Mouse (Mus musculus) intestine, embryonic 16.5 days (tissue): ENCODE data around the gene Pld5. TPM values are rescaled to one million over a fixed set of nuclear protein-coding genes. Genes with fewer than 3 reads are reported as not detected.

Experiments used
- ATAC-seq: fragments of 200-750 bp; cut with Nextera tagmentation; 2 replicates; pipeline ENCODE4 v1.8.0; 2017; ENCODE audit warnings: moderate TSS enrichment, moderate library complexity
- H3K27ac ChIP-seq: fragments of 300-500 bp; sonication (generic); 2 replicates; pipeline ENCODE4 v1.5.1; 2014; ENCODE audit warnings: mild to moderate bottlenecking, low read length
- H3K27me3 ChIP-seq: fragments of 300-500 bp; sonication (generic); replicated peaks from 2 replicates; pipeline ENCODE4 v1.6.1; 2014; ENCODE audit warnings: low read length, control low read depth, mixed read lengths; ENCODE audit not compliant: control insufficient read depth, insufficient read depth
- H3K36me3 ChIP-seq: fragments of 300-500 bp; sonication (generic); 2 replicates; pipeline ENCODE4 v1.6.1; 2014; ENCODE audit warnings: low read length, control low read depth; ENCODE audit not compliant: control insufficient read depth, insufficient read depth
- H3K4me1 ChIP-seq: fragments of 300-500 bp; sonication (generic); 2 replicates; pipeline ENCODE4 v1.6.1; 2014; ENCODE audit warnings: low read length, control low read depth, mixed read lengths; ENCODE audit not compliant: control insufficient read depth, insufficient read depth
- H3K4me2 ChIP-seq: fragments of 300-500 bp; sonication (generic); 2 replicates; pipeline ENCODE4 v1.6.1; 2014; ENCODE audit warnings: low read depth, low read length, control low read depth
- H3K4me3 ChIP-seq: fragments of 300-500 bp; sonication (generic); 2 replicates; pipeline ENCODE4 v1.5.1; 2014; ENCODE audit warnings: mild to moderate bottlenecking, low read length
- H3K9ac ChIP-seq: fragments of 300-500 bp; sonication (generic); 2 replicates; pipeline ENCODE4 v1.6.1; 2014; ENCODE audit warnings: low read depth, low read length
- H3K9me3 ChIP-seq: fragments of 300-500 bp; sonication (generic); 2 replicates; pipeline ENCODE4 v1.6.1; 2016; ENCODE audit warnings: low read length, control low read depth; ENCODE audit not compliant: control insufficient read depth
- WGBS: fragments of 180-500 bp; shearing (Covaris S2); extraction: QIAGEN DNeasy Blood & Tissue Kit; methylation state at CpG from one replicate; pipeline ENCODE4 v1.1.7; 2014; 5-methylcytosine and 5-hydroxymethylcytosine counted together
- polyA plus RNA-seq: library from polyadenylated mRNA; unstranded; fragments of >200 nt; fragmentation: Nextera tagmentation; extraction: Ambion mirVana; gene quantifications from 2 replicates; pipeline ENCODE4 v1.2.1, GENCODE M21; 2015

Pld5 gene
- polyA plus RNA-seq = 0.38 and 0.60 TPM in 2 replicates

DNA sequence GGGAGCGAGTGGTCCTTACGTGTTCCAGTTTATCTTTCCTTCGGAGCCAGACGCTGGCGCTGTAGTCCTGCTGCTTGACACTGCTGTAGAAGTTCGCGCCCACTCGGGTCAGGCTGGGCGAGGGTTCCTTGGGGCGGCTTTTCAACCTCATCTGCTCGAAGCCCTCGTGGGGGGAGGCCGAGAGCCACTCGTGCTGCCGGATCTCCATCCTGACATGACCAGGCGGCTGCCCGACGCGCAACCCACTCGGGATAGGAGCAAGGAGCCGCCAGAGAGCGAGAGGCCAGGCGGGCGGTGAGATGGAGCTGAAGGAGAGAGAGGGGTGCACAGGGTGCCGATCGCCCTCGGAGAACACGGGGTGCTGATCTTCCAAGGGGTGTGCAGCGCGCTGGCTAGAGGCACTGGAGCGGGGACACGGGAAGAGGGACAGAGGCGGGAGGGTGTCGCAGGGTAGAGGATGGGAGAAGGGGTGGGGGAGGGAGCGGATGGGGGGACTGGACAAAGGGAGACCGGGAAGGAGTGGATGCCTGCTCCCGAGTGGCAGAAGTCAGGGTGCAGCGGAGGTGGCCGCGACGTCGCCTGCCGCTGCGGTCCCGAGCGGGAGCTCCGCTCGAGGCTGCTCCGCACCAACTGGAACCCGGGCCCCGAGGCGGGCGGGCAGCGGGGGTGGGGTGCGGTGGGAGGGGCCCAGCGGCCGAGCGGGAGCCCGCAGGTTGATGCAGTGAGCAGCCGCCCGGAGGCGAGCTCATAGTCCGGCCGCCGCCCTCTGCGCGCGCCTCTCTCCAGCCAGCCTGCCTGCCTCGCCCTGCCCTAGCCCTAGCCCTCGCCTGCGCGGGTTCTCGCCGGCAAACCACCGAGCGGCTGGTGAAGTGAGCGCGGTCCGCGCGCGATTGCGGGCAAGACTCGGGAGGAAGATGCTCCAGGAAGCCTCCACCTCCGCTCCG, at the start of gene Pld5:
Gene Pld5 (minus strand): TSS at position 646 of the 944 bp plus-strand sequence.
- WGBS = under 1% methylated on average over 69 of the region's 86 CpGs
- Histone ChIP-seq H3K9me3 (no peaks in the 10 kb centered on the region), H3K9ac (peak within 1 kb of the TSS; percentile 54)

DNA sequence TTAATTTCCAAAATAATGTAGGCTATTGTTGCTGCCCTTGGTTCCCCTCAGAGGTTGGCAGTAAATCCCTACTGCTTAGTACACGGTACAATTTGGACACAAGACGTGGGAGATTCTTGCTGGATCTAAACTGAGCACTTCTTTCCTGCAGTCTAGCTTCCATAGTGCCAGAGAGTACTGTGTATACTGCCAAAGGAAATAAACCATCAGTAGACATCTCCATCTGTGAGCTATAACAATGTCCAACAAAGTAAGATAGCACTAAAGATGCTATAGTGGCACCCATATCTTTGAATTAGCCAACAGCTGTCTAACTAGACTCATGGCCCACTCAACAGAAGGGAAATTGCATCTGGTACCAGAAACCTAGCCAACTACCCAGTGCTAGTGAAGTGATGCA, 40.0 kb upstream of the Pld5 start:
- no peak overlapping the region for H3K27ac ChIP-seq
- H3K9me3 ChIP-seq = no peaks in the 10 kb centered on the region
- 76% methylated on average over 2 of the region's 2 CpGs for WGBS
- H3K4me2 ChIP-seq = no peak overlapping the region
- no peak overlapping the region for H3K4me3 ChIP-seq
- no peak overlapping the region for H3K9ac ChIP-seq
- H3K36me3 ChIP-seq = no peaks in the 10 kb centered on the region
- no peaks in the 10 kb centered on the region for H3K4me1 ChIP-seq
- no peaks in the 10 kb centered on the region for H3K27me3 ChIP-seq
- ATAC-seq = no peak

More for the DNA sequence above, at the start of gene Pld5:
- H3K27me3 ChIP-seq = peaks cover 16% of the 10 kb centered on the region
- H3K4me2 ChIP-seq = peak within 1 kb of the TSS; percentile 97
- peak; percentile 99 for ATAC-seq
- no peaks in the 10 kb centered on the region for H3K36me3 ChIP-seq
- peak within 1 kb of the TSS; percentile 57 for H3K4me3 ChIP-seq
- no peak within 1 kb of the TSS for H3K27ac ChIP-seq
- H3K4me1 ChIP-seq = peaks cover 8% of the 10 kb centered on the region; the same call in 1 of the 2 replicates

DNA sequence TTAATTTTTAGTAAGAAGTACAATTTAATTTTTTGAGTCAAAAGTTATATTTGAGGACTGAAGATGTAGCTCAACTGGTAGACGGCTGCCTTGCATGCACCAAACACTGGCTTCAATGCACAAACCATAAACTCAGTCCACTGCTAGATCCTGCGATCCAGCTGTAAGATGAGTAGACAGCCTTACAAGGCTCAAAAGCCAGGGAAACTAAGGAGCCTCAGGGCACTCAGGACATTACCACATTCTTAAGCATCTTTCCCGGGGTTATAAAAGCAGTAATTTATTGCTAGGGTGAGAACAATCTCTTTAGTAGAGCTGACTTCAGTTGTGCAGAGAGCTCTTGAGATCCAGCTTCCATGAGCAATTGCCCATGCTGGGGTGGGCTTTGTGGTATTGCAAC, 35.1 kb upstream of the Pld5 start:
- no peaks in the 10 kb centered on the region for H3K36me3 ChIP-seq
- no peak overlapping the region for H3K27ac ChIP-seq
- ATAC-seq = no peak
- H3K27me3 ChIP-seq = no peaks in the 10 kb centered on the region
- H3K4me1 ChIP-seq = no peaks in the 10 kb centered on the region
- 54% methylated on average over 3 of the region's 3 CpGs for WGBS
- no peak overlapping the region for H3K4me2 ChIP-seq
- H3K9me3 ChIP-seq = no peaks in the 10 kb centered on the region
- no peak overlapping the region for H3K9ac ChIP-seq
- no peak overlapping the region for H3K4me3 ChIP-seq

DNA sequence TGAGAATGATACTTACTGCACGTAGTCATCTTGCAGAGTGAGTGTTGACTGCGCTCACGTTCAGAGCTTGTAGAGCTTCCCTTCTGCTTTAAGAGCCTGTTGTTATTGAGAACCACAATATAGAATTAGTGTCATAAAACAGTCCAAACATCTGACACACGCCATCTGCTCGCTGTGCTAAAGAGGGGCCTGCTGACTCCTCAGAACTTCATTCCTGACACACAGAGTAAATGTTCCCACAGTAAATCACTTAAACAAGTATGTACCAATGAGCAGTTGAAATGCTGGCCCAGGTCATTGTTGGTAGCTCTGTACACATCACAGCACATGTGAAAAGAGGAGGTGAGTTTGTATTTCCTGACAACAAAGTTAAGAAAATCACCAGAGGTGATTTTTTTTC, 14.3 kb upstream of the Pld5 start:
- peak; percentile 48; the same call in 1 of the 2 replicates for ATAC-seq
- Histone ChIP-seq H3K4me1 (no peaks in the 10 kb centered on the region), H3K9ac (no peak overlapping the region), H3K4me2 (no peak overlapping the region), H3K27me3 (no peaks in the 10 kb centered on the region), H3K36me3 (no peaks in the 10 kb centered on the region), H3K4me3 (no peak overlapping the region), H3K27ac (no peak overlapping the region), H3K9me3 (no peaks in the 10 kb centered on the region)
- 41% methylated on average over 5 of the region's 5 CpGs for WGBS

DNA sequence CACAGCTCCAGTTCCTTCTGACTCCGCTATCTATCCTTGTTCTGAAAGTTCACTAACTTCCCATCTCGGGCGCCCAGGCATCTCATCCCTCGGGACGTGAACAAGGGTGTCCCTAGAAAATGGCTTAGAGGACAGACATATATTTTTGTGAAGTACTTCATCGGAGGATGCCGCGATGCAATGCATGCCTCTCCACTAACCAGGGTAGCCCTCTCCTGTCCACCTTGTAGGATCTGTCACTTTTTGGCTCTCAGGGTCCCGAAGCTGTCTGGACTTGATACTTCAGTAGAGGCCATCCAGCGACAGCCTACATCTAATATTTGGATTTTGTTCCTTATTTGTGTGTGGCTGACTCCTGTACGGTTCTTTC, 484 bp upstream of the Pld5 start:
- peak overlapping the region; percentile 57 for H3K4me3 ChIP-seq
- WGBS = 11% methylated on average over 11 of the region's 11 CpGs
- ATAC-seq = peak; percentile 44; the same call in 1 of the 2 replicates

DNA sequence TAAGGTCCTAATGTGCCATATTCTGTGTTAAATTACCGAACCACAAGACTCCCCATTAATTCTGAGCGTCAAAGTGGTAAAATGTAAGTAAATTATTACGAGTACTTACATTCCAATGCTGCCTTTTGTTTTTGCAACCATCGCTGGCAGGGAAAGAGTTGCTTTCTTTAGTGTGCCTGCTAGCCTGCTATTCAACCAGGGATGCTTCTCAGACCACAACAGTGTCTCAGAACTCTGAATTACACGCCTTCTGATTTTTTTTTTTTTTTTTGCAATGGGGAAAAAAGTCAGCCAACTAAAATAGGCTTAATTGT, 26.4 kb downstream of the Pld5 start:
- Histone ChIP-seq H3K36me3 (no peaks in the 10 kb centered on the region), H3K27me3 (no peaks in the 10 kb centered on the region), H3K4me3 (no peak overlapping the region), H3K4me2 (no peak overlapping the region), H3K9me3 (no peaks in the 10 kb centered on the region), H3K4me1 (no peaks in the 10 kb centered on the region), H3K27ac (no peak overlapping the region), H3K9ac (no peak overlapping the region)
- WGBS = 62% methylated on average over 5 of the region's 5 CpGs
- ATAC-seq = no peak

More for the DNA sequence above, 484 bp upstream of the Pld5 start:
- Histone ChIP-seq H3K27ac (no peak overlapping the region), H3K4me1 (peaks cover 8% of the 10 kb centered on the region; the same call in 1 of the 2 replicates), H3K9me3 (no peaks in the 10 kb centered on the region), H3K9ac (peak overlapping the region; percentile 54; the same call in 1 of the 2 replicates), H3K4me2 (peak overlapping the region; percentile 97), H3K27me3 (peaks cover 16% of the 10 kb centered on the region), H3K36me3 (no peaks in the 10 kb centered on the region)

DNA sequence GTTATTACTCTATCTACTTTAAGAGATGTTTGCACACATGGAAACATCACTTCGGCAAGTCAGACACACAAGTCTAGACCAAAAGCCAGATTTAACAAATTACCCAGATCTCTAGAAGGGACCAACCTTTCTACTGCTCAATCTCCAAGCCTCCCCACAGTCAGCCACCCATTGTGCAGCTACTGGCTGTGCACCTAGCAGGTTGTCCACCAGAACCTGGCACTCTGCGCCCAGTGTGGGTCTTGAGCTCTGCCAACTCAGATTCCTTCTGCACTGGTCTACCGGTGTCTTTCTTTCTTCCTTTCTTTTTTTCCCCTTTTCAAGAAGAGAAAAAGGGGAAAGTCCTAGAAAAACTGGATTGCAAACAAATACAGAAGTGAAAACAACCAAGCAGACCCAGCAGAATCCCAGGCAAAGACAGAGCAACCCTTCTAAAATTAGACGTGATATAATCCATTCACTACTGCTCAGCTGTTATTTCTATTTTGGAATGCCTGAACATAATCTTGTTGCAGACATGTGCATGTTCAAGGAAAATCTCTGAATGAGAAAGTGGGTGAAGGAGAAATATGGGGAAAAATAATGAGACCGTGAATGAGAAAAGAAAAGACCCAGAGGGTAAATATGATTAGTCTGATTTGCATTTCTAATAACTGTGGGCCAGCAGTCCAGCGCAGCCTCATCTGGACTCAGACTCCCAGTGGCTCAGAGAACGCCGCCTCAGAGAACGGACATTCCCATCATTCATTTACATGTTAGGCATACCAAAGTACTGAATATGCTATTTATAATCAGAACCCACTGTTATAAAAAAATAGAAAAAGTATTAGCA, 27.0 kb downstream of the Pld5 start:
- ATAC-seq = no peak
- Histone ChIP-seq H3K4me3 (no peak overlapping the region), H3K27me3 (no peaks in the 10 kb centered on the region), H3K36me3 (no peaks in the 10 kb centered on the region), H3K9me3 (no peaks in the 10 kb centered on the region), H3K4me1 (no peaks in the 10 kb centered on the region), H3K27ac (no peak overlapping the region), H3K9ac (no peak overlapping the region), H3K4me2 (no peak overlapping the region)
- WGBS = 75% methylated on average over 9 of the region's 9 CpGs

DNA sequence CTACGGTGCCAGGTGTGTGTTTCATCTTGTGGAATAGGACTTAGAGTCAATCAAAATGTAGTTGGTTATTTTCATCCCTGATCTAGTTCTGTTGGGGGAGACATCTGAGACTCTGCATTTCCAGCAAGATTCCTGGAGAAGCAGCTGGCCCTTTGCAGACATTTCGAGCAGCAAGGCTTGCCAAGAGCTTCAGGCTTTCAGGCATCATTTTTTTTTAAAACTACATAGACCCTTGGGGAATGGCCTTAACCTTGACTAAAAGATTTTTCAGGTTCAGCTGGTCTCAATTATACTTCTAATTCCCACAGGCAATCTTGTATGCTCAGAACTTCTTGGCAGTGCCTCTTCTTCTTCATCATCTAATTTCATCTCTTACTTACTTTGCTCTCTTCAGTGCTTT, 35.9 kb downstream of the Pld5 start:
- Histone ChIP-seq H3K36me3 (no peaks in the 10 kb centered on the region), H3K27me3 (no peaks in the 10 kb centered on the region), H3K4me2 (no peak overlapping the region), H3K9me3 (no peaks in the 10 kb centered on the region), H3K4me1 (no peaks in the 10 kb centered on the region), H3K9ac (no peak overlapping the region), H3K27ac (no peak overlapping the region), H3K4me3 (no peak overlapping the region)
- 78% methylated on average over 2 of the region's 2 CpGs for WGBS
- no peak for ATAC-seq

DNA sequence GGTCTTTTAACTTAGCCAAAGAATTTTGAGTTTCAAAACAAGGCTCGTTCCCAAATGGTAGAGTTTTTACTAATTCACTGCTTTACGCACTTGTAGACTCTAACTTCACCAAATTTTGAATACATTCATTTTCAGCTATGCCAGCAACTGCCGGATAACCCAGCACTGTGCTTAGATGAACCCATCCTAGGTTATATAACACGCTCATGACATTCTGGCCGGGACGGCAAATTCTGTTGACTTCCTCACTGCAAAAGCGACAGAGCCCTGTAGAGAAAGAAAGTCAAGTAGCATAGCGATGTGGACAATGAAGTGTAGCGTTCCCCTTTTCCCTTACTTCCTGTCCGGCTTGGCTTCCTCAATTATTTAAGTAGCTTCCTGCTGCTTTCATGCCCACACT, 51.3 kb downstream of the Pld5 start:
- H3K36me3 ChIP-seq = no peaks in the 10 kb centered on the region
- H3K27me3 ChIP-seq = no peaks in the 10 kb centered on the region
- no peaks in the 10 kb centered on the region for H3K4me1 ChIP-seq
- H3K9ac ChIP-seq = no peak overlapping the region
- H3K9me3 ChIP-seq = no peaks in the 10 kb centered on the region
- H3K4me3 ChIP-seq = no peak overlapping the region
- no peak overlapping the region for H3K27ac ChIP-seq
- H3K4me2 ChIP-seq = no peak overlapping the region
- ATAC-seq = no peak
- WGBS = 79% methylated on average over 10 of the region's 10 CpGs
